Mouse (Mus musculus) midbrain, embryonic 11.5 days (tissue): ENCODE measurements around the gene Ctr9. TPM values are rescaled to one million over a fixed set of nuclear protein-coding genes. Genes with fewer than 3 reads are reported as not detected.
A peak's percentile ranks its signal among the peaks of the same experiment; 100 is the strongest.

Source experiments
- ATAC-seq: fragments of 200-750 bp; cut with Nextera tagmentation; 2 replicates; pipeline ENCODE4 v1.8.0; 2017; ENCODE audit warnings: moderate TSS enrichment, moderate library complexity; ENCODE audit not compliant: low FRiP score
- DNase-seq: peaks from one replicate; pipeline ENCODE4 v3.0.0; 2015; ENCODE audit warnings: low spot score; ENCODE audit errors: missing footprints
- H3K27ac ChIP-seq: fragments of 300-500 bp; sonication (generic); 2 replicates; pipeline ENCODE4 v1.5.1; 2014; ENCODE audit warnings: low read depth, low read length
- H3K27me3 ChIP-seq: fragments of 300-500 bp; sonication (generic); 2 replicates; pipeline ENCODE4 v1.6.1; 2014; ENCODE audit warnings: mild to moderate bottlenecking, low read length, moderate library complexity, mixed read lengths; ENCODE audit not compliant: control insufficient read depth, insufficient read depth
- H3K36me3 ChIP-seq: fragments of 300-500 bp; sonication (generic); 2 replicates; pipeline ENCODE4 v1.6.1; 2014; ENCODE audit warnings: mild to moderate bottlenecking, low read length, moderate library complexity, mixed read lengths; ENCODE audit not compliant: control insufficient read depth, insufficient read depth
- H3K4me1 ChIP-seq: fragments of 300-500 bp; sonication (generic); 2 replicates; pipeline ENCODE4 v1.6.1; 2014; ENCODE audit warnings: low read length; ENCODE audit not compliant: control insufficient read depth, insufficient read depth
- H3K4me2 ChIP-seq: fragments of 300-500 bp; sonication (generic); 2 replicates; pipeline ENCODE4 v1.6.1; 2014; ENCODE audit warnings: mild to moderate bottlenecking, moderate library complexity
- H3K4me3 ChIP-seq: fragments of 300-500 bp; sonication (generic); 2 replicates; pipeline ENCODE4 v1.5.1; 2014; ENCODE audit warnings: low read depth, low read length
- H3K9ac ChIP-seq: fragments of 300-500 bp; sonication (generic); 2 replicates; pipeline ENCODE4 v1.6.1; 2014; ENCODE audit warnings: low read length
- H3K9me3 ChIP-seq: fragments of 300-500 bp; sonication (generic); 2 replicates; pipeline ENCODE4 v1.6.1; 2016; ENCODE audit warnings: low read length; ENCODE audit not compliant: control insufficient read depth
- WGBS: fragments of 180-500 bp; shearing (Covaris S2); extraction: QIAGEN DNeasy Blood & Tissue Kit; methylation state at CpG from one replicate; pipeline ENCODE4 v1.1.7; 2014; 5-methylcytosine and 5-hydroxymethylcytosine counted together
- polyA plus RNA-seq: library from polyadenylated mRNA; unstranded; fragments of >200 nt; fragmentation: Nextera tagmentation; extraction: Ambion mirVana; gene quantifications from 2 replicates; pipeline ENCODE4 v1.2.1, GENCODE M21; 2014

Gene Ctr9
- polyA plus RNA-seq, 1 experiment from 2014 or later = 84.2 TPM

GRCm38 (mm10) chr7:110990356-110991220 lies 38.2 kb upstream of the Ctr9 start:
- DNase-seq (peak; percentile 45), ATAC-seq (no peak)
- no peak overlapping the region for H3K4me3 ChIP-seq
- WGBS = 62% methylated on average over 5 of the region's 5 CpGs
- H3K4me2 ChIP-seq = no peak overlapping the region
- no peaks in the 10 kb centered on the region for H3K36me3 ChIP-seq
- no peak overlapping the region for H3K27ac ChIP-seq
- no peaks in the 10 kb centered on the region for H3K4me1 ChIP-seq
- no peaks in the 10 kb centered on the region for H3K27me3 ChIP-seq
- no peak overlapping the region for H3K9ac ChIP-seq
- no peaks in the 10 kb centered on the region for H3K9me3 ChIP-seq

DNA sequence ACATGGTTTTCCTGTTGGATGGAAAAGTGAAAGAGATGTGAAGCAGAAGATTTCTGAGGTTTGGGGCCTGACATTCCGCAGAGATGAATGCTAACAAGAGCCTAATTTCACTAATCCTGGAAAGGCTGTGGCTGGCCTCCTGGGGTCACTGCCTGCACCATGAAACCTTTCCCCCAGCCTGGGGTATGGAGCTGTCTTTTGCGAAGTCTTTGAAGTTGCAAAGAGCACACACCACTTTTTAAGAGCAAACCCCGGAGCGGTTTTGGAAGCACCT lies 37.6 kb upstream of the Ctr9 start:
- Histone ChIP-seq H3K27me3 (no peaks in the 10 kb centered on the region), H3K9me3 (no peaks in the 10 kb centered on the region), H3K4me2 (no peak overlapping the region), H3K4me3 (no peak overlapping the region), H3K4me1 (no peaks in the 10 kb centered on the region), H3K36me3 (no peaks in the 10 kb centered on the region), H3K27ac (no peak overlapping the region), H3K9ac (no peak overlapping the region)
- DNase-seq (peak; percentile 57), ATAC-seq (no peak)
- 29% methylated on average over 4 of the region's 4 CpGs for WGBS

DNA sequence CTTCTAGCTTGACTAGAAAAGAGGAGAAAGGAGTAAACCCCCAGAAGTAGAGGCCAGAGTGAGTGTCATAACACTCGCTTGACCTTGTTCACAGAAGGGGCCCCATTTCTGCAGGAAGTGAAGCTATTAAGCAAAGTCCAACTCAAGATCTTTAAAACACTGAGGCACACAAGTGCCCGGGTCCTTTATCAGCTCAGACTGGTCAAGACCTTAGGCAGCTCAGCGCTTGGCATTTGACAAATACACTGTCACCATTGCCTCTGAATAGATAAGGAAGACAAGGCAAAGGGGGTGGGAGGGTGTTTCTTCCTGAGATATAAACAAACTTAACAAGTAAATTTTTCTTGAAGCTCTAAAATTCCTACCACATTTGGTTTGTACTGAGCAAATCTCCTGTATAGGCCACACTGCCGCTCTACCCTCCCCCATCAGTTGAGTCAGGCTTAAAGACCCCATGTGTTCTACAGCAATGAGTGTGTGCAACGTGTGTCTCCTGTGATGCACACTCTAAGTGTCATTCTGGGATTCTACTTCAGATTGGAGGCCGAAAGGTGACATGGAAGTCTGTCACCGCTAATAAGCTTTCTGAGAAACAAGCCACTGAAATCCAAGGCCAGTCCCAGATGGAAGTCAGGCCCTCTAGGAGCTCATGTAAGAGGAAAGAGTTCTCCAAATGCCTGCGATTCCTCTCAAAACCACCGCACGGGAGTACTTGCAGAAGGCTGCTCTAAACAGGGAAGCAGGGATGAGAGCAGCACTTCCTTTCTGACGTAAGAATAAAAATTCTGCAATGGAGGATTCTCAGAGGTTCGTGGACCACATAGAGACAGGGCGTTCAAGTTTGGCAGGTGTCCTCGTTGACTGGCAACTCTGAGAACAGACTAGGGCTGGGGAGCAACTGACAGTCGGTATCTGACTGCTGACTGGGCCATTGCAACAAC lies 29.6 kb upstream of the Ctr9 start:
- no peak overlapping the region for H3K4me3 ChIP-seq
- no peaks in the 10 kb centered on the region for H3K27me3 ChIP-seq
- no peak overlapping the region for H3K9ac ChIP-seq
- no peak overlapping the region for H3K4me2 ChIP-seq
- DNase-seq (no peak), ATAC-seq (no peak)
- no peaks in the 10 kb centered on the region for H3K9me3 ChIP-seq
- H3K4me1 ChIP-seq = no peaks in the 10 kb centered on the region
- no peaks in the 10 kb centered on the region for H3K36me3 ChIP-seq
- no peak overlapping the region for H3K27ac ChIP-seq
- 88% methylated on average over 15 of the region's 15 CpGs for WGBS

DNA sequence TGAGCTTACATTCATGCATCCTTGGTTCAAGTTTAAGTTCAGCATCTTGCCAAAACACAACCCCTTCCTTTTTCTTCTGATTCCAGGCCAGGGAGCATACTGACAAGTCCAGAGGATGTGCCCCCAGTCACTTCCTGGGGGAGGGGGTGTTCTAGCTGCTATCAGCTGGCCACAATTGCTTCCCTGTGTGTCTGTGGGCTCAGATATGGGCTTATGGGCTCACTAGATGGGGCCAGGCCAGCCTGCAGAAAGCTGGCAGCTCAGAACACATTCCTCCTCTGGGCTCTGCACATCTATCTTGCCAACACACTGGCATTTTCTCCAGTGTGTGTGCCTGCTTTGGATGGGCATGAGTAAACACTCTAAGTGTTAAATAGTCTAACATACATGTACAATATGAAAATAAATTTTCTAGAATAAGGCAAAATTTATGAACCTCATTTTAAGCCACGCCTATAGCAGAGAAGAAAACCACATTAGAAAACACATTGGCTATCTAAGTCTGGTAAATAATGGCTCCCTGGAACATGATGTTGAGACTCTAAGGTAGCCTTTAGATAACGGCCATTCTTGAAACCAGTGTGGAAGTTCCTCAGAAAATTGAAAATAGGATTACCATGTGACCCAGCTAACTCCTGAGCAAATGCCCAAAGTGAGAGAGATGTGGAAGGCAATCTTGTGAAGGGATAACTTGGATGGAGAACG lies 24.5 kb upstream of the Ctr9 start:
- DNase-seq (no peak), ATAC-seq (no peak)
- no peaks in the 10 kb centered on the region for H3K4me1 ChIP-seq
- no peaks in the 10 kb centered on the region for H3K36me3 ChIP-seq
- 83% methylated on average over 3 of the region's 3 CpGs for WGBS
- H3K4me2 ChIP-seq = no peak overlapping the region
- H3K9ac ChIP-seq = no peak overlapping the region
- no peaks in the 10 kb centered on the region for H3K9me3 ChIP-seq
- no peaks in the 10 kb centered on the region for H3K27me3 ChIP-seq
- no peak overlapping the region for H3K4me3 ChIP-seq
- no peak overlapping the region for H3K27ac ChIP-seq

- Histone ChIP-seq H3K9ac (no peak overlapping the region), H3K4me3 (no peak overlapping the region), H3K4me2 (no peak overlapping the region), H3K36me3 (no peaks in the 10 kb centered on the region), H3K27me3 (no peaks in the 10 kb centered on the region), H3K9me3 (no peaks in the 10 kb centered on the region), H3K27ac (no peak overlapping the region), H3K4me1 (no peaks in the 10 kb centered on the region)
- WGBS = 83% methylated on average over 7 of the region's 7 CpGs
- no peak for DNase-seq
- no peak for ATAC-seq
These were observed 14.6 kb upstream of the Ctr9 start for GRCm38 (mm10) chr7:111014039-111014605.

GRCm38 (mm10) chr7:111014893-111015292 lies 13.9 kb upstream of the Ctr9 start:
- Histone ChIP-seq H3K36me3 (no peaks in the 10 kb centered on the region), H3K4me1 (no peaks in the 10 kb centered on the region), H3K9ac (no peak overlapping the region), H3K27ac (no peak overlapping the region), H3K27me3 (no peaks in the 10 kb centered on the region), H3K9me3 (no peaks in the 10 kb centered on the region), H3K4me2 (no peak overlapping the region), H3K4me3 (no peak overlapping the region)
- WGBS = 37% methylated on average over 5 of the region's 5 CpGs
- DNase-seq (peak; percentile 98), ATAC-seq (peak; percentile 76)

GRCm38 (mm10) chr7:111015731-111016130 lies 13.0 kb upstream of the Ctr9 start:
- H3K9me3 ChIP-seq = no peaks in the 10 kb centered on the region
- ATAC-seq (no peak), DNase-seq (no peak)
- H3K9ac ChIP-seq = no peak overlapping the region
- H3K27ac ChIP-seq = no peak overlapping the region
- no peak overlapping the region for H3K4me3 ChIP-seq
- H3K27me3 ChIP-seq = no peaks in the 10 kb centered on the region
- no peak overlapping the region for H3K4me2 ChIP-seq
- WGBS = 86% methylated on average over 5 of the region's 5 CpGs
- H3K4me1 ChIP-seq = no peaks in the 10 kb centered on the region
- no peaks in the 10 kb centered on the region for H3K36me3 ChIP-seq

- 85% methylated on average over 3 of the region's 3 CpGs for WGBS
These were observed 11.8 kb upstream of the Ctr9 start for GRCm38 (mm10) chr7:111016921-111017320.

More at GRCm38 (mm10) chr7:111016921-111017320, 11.8 kb upstream of the Ctr9 start:
- no peak overlapping the region for H3K4me2 ChIP-seq
- H3K9me3 ChIP-seq = no peaks in the 10 kb centered on the region
- no peak for DNase-seq
- H3K9ac ChIP-seq = no peak overlapping the region
- ATAC-seq = no peak
- no peaks in the 10 kb centered on the region for H3K4me1 ChIP-seq
- no peaks in the 10 kb centered on the region for H3K27me3 ChIP-seq
- no peak overlapping the region for H3K4me3 ChIP-seq
- no peak overlapping the region for H3K27ac ChIP-seq
- H3K36me3 ChIP-seq = no peaks in the 10 kb centered on the region
